Mouse (Mus musculus) ES-E14 (cell line): Measurements from ENCODE around the gene Polg2. TPM values are rescaled to one million over a fixed set of nuclear protein-coding genes. Genes with fewer than 3 reads are reported as not detected.
"Not testable (repeated sequence)": the region's sequence is repeated elsewhere in the genome, so short reads cannot be mapped to it uniquely, and the experiment has no call there.

Source experiments
- DNase-seq: peaks from one replicate; pipeline ENCODE4 v3.0.0-alpha.2; 2013; ENCODE audit warnings: low read depth, low spot score
- H3K27ac ChIP-seq: 2 replicates; pipeline ENCODE4 v1.5.1; 2012; ENCODE audit warnings: low read depth, mild to moderate bottlenecking, low read length, moderate library complexity, mixed read lengths; ENCODE audit not compliant: poor library complexity, insufficient read depth, severe bottlenecking
- H3K36me3 ChIP-seq: 2 replicates; pipeline ENCODE4 v1.6.1; 2012; ENCODE audit warnings: mild to moderate bottlenecking, low read length, moderate library complexity, mixed read lengths; ENCODE audit not compliant: control insufficient read depth, poor library complexity, insufficient read depth, severe bottlenecking
- H3K4me1 ChIP-seq, 2 experiments: fragments of 150-350 bp in 1 of 2; sonication (generic) in 1 of 2; 2 replicates each; pipeline ENCODE4 v1.6.1; 2012; ENCODE audit warnings: low read length in 2 of 2, mild to moderate bottlenecking in 1 of 2, mixed read lengths in 1 of 2; ENCODE audit not compliant: control insufficient read depth in 2 of 2, insufficient read depth in 2 of 2, poor library complexity in 1 of 2
- H3K4me3 ChIP-seq, 2 experiments: fragments of 150-350 bp in 1 of 2; sonication (generic) in 1 of 2; 2 replicates each; pipeline ENCODE4 v1.5.1; 2012; ENCODE audit warnings: low read length in 2 of 2, low read depth in 1 of 2, mild to moderate bottlenecking in 1 of 2, mixed read lengths in 1 of 2; ENCODE audit not compliant: insufficient read depth in 1 of 2, poor library complexity in 1 of 2, severe bottlenecking in 1 of 2
- H3K9ac ChIP-seq: 2 replicates; pipeline ENCODE4 v1.6.1; 2012; ENCODE audit warnings: low read depth, mild to moderate bottlenecking, low read length, mixed read lengths; ENCODE audit not compliant: poor library complexity, insufficient read depth, severe bottlenecking
- H3K9me3 ChIP-seq: fragments of 150-350 bp; sonication (generic); 2 replicates; pipeline ENCODE4 v1.6.1; 2012; ENCODE audit warnings: low read depth, mild to moderate bottlenecking, low read length; ENCODE audit not compliant: control insufficient read depth, insufficient read depth
- CHD2 ChIP-seq: IDR thresholded peaks from 2 replicates; pipeline ENCODE4 v1.6.1; 2014; ENCODE audit warnings: mild to moderate bottlenecking, low read depth, low read length, inconsistent platforms
- HCFC1 ChIP-seq: IDR thresholded peaks from 2 replicates; pipeline ENCODE4 v1.6.1; 2012; ENCODE audit warnings: low read length, inconsistent platforms, borderline replicate concordance; ENCODE audit not compliant: insufficient read depth
- MAFK ChIP-seq: IDR thresholded peaks from 2 replicates; pipeline ENCODE4 v1.6.1; 2014; ENCODE audit warnings: mild to moderate bottlenecking, low read depth, low read length, inconsistent platforms; ENCODE audit not compliant: insufficient read depth
- ZC3H11A ChIP-seq: IDR thresholded peaks from 2 replicates; pipeline ENCODE4 v1.6.1; 2012; ENCODE audit warnings: low read depth, mild to moderate bottlenecking, inconsistent platforms, low read length, borderline replicate concordance
- ZNF384 ChIP-seq: IDR thresholded peaks from 2 replicates; pipeline ENCODE4 v1.6.1; 2012; ENCODE audit warnings: low read depth, low read length, inconsistent platforms
- in situ Hi-C, 2 experiments: fragments of 600-800 bp; cut with MboI; formaldehyde crosslinking; loops; one replicate each; pipeline ENCODE4 v1.15.1; 2025; ENCODE audit warnings: low sequenced_read_pairs in 2 of 2, inconsistent platforms in 1 of 2; ENCODE audit not compliant: unreplicated experiment in 2 of 2
- total RNA-seq: library from RNA; depleted of rRNA; stranded (reverse); fragments of 300-350 nt; gene quantifications from 2 replicates; pipeline ENCODE4 v1.2.3, GENCODE M21; 2012

Gene Polg2
- total RNA-seq, 1 experiment, result 8.7 TPM

- H3K4me3 ChIP-seq, result no peak overlapping the region
- TF ChIP-seq CHD2, result no peak
- no peak for TF ChIP-seq MAFK
- H3K9me3 ChIP-seq, result no peaks in the 10 kb centered on the region
- no peak overlapping the region for H3K27ac ChIP-seq
- no peaks in the 10 kb centered on the region for H3K4me1 ChIP-seq
- DNase-seq, result no peak
- peaks cover 47% of the 10 kb centered on the region for H3K36me3 ChIP-seq
- in situ Hi-C loops, result no loop called here
- no peak overlapping the region for H3K9ac ChIP-seq
These were observed 5.1 kb upstream of the Polg2 start for GRCm38 (mm10) chr11:106784476-106784875.

- DNase-seq, result no peak
- Histone ChIP-seq H3K9me3 (no peaks in the 10 kb centered on the region), H3K9ac (no peak overlapping the region), H3K4me1 (no peaks in the 10 kb centered on the region), H3K27ac (no peak overlapping the region), H3K36me3 (peaks cover 47% of the 10 kb centered on the region), H3K4me3 (no peak overlapping the region)
- in situ Hi-C loops, result no loop called here
- no peak for TF ChIP-seq CHD2
- no peak for TF ChIP-seq HCFC1
- no peak for TF ChIP-seq ZC3H11A
- 0 out of 2 replicates have a peak, but pooled peaks have one; percentile 30 for TF ChIP-seq MAFK
These were observed 3.8 kb upstream of the Polg2 start for GRCm38 (mm10) chr11:106782841-106783764.

GRCm38 (mm10) chr11:106782271-106782670 lies 2.9 kb upstream of the Polg2 start:
- H3K27ac ChIP-seq, H3K9ac ChIP-seq, H3K4me3 ChIP-seq, in situ Hi-C loops, H3K9me3 ChIP-seq, DNase-seq, H3K4me1 ChIP-seq: not testable (repeated sequence)
- peaks cover 46% of the 10 kb centered on the region for H3K36me3 ChIP-seq

- Histone ChIP-seq H3K4me3 (no peak overlapping the region), H3K9me3 (no peaks in the 10 kb centered on the region), H3K36me3 (peaks cover 43% of the 10 kb centered on the region), H3K27ac (no peak overlapping the region), H3K9ac (no peak overlapping the region), H3K4me1 (no peaks in the 10 kb centered on the region)
- no peak for DNase-seq
- no peak for TF ChIP-seq MAFK
- TF ChIP-seq ZC3H11A, result no peak
- TF ChIP-seq ZNF384, result no peak
- TF ChIP-seq CHD2, result no peak
- no peak for TF ChIP-seq HCFC1
- in situ Hi-C loops, result no loop called here
These were observed 1.4 kb upstream of the Polg2 start for GRCm38 (mm10) chr11:106780590-106781220.
